Mouse (Mus musculus) granulocyte monocyte progenitor cell, adult 5-6 weeks (primary cell): ENCODE results near the gene Gm43518. TPM values are rescaled to one million over a fixed set of nuclear protein-coding genes. Genes with fewer than 3 reads are reported as not detected.

Experiments used
- ATAC-seq: replicated peaks from 2 replicates; pipeline ENCODE4 v1.8.0; 2016; ENCODE audit warnings: mild to moderate bottlenecking, moderate TSS enrichment, inconsistent platforms; ENCODE audit not compliant: poor library complexity, severe bottlenecking
- total RNA-seq, 2 experiments: library from RNA; stranded (forward) in 1 of 2; stranded (reverse) in 1 of 2; fragments of 200-712, 200-1000 nt in 1 of 2; fragments of >200 nt in 1 of 2; fragmentation: Nextera tagmentation in 1 of 2; gene quantifications; 2 replicates each; pipeline ENCODE4 v1.2.3; 2014 to 2017

Gm43518 gene
- total RNA-seq, 2 experiments from 2014 or later = not detected

DNA sequence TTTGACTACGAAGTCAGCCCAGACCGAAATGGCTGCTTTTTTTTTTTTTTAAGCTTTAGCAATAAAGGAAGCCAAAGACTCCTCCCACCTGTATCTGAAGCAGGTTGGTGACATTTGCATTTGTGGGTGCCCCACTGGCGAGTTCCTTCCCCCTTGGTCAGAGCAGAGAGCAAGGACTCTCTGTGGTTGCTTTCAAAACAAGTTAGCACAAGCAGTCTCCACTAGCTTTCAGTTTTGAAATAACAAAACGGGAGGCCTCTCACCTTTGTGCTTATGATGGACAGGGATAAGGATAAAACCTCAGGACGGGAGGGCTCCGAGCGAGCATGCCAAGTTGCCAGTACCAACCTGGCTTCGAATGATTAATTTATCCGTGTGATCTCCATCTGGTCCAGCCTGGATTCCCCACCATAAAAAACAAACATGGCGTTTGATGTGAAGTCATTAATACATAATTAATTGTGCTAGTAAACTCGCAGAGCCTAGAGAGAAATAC, 47.4 kb downstream of the Gm43518 start:
- ATAC-seq = peak; percentile 69

DNA sequence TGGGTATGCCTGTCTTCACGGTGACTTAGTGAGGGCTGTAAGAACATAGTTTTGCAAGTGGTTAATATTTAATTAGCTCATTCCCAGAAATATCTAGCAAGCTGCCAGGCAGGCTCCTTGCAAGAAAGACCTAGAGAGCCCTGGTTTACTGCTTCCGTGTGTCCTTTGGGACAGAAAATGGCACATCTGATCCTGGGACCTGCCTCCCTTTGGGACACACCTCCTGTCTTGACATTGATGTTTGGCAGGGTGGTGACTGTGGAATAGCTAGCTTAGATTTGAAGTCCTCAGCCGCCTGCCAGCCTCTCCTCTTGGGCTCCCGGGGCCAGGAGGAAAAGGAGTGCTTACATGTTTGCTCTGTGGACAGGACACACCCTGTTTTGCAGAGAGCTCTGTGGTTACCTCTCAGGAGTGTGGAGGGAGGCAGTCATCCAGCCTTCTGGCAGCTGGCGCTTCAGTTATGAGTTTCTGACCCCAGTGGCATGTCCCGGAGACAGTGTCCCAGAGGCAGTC, 48.5 kb downstream of the Gm43518 start:
- no peak for ATAC-seq

DNA sequence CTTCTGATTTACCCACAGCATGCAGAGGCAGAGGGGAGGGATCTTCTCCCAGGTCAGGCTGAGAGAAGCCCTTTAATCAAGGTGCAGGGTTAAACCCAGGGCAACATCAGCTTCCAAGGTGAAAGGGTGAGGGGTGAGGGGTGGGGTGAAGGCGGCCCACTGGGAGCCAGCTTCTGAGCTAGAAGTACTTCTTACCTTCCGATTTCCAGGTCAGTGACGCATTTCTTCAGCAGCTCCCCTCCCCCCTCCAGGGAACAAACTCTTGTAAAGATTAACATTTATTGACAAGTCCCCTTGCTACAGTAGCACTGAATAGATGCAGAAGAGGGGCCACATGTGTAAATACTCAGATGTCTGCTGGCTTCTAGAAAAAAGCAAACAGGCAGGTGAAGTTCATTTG, 50.0 kb downstream of the Gm43518 start:
- ATAC-seq = no peak

DNA sequence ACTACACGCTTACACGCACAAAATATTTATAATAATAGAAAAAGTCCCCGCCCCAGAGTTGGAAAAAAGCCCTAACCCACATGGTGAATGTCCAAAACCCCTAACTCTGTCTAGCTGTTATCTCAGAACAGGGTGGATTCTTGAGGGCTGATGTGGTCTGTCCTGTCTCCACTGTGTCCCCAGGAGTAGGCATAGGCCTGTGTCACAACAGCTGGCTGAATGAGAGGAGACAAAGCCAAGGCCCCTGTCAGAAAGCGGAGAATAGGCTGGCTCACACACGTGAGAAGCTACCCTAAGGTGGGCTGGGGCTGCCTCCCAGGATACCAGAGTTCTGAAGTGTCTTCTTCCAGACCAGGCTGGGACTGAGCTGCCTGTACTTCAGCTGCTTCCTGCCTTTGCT, 50.9 kb downstream of the Gm43518 start:
- no peak for ATAC-seq

DNA sequence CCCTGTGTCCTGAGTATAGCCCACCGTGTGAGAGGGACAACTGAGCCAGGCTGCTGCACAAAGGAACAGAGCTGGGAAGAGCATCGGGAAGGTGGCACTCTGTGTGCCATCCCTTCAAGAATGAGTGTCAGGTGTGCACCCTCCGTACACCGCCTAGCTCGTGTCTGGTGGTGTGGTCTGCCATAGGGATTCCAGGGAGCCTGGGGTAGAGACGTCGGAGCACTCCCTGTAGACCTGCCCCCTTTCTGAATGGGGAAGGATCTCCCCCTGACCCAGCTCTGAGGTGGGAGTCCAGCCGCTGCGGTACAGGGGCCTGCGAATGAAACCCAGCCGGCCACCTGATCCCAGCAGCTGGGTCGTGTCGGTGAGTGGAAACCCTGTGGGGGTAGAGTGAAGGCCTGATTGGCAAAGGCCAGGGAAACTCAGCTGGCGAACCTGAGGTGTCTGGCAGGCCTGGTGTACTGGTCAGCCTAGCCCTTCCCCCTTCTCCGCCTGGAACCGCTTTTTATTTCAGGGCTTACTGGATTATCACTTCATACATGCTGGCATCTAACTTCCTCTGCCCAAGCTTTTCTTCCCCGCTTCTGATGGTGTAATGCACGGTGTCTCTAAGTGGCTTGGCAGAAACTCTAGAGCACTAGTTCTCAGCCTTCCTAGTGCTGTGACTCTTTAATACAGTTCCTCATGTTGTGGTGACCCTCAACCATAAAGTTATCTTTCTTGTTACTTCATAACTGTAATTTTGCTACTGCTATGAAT, 52.2 kb downstream of the Gm43518 start:
- peak; percentile 59 for ATAC-seq

DNA sequence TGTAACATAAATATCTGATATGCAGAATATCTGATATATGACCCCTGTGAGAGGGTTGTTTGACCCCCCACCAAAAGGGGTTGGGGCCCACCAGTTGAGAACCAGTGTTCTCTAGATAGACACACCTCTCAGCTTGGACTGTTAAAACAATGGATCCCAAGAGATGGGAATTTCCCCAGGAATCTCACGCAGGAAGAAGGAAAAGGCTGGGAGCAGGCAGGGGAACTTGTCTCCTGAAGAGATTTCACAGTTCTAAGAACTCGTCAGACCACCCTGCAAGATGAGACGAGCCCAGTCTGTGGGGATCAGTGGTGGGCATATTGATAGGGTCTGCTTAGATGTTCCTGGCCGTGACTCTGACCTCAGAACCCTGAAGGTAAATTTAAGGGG, 52.8 kb downstream of the Gm43518 start:
- no peak for ATAC-seq

DNA sequence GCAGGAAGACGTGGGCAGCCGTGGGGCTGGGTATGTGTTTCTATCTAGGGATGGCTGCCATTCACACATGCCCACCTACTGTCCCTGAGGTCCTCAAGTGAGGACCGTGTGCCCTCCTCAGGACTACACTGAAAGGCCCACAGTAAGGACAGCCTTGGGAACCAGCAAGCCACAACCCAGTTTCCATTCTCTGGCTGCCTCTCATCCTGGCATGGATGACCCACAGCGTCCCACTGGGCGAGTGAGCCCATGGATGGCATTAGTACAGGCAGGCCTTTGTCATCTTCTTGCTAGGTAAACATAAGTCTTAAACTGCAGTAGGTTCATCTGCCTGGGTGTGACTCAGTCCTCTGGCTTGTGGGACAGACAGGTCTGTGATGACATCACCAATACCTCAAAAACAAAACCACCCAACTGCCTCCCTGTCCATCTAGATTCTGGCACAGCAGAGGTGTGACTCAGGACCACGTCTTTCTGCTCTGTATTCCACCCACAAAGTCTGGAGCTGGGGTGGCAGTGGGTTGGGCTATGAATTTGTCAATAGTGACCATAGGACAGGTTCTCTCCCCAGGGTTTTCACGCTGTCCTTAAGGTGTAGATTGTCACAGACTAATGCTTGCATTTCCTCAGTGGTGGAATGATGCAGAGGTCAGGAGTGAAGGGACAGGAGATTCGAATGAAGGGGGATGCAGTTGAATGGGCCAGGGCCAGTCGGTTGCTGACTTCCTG, 53.5 kb downstream of the Gm43518 start:
- peak; percentile 32; the same call in 1 of the 2 replicates for ATAC-seq

DNA sequence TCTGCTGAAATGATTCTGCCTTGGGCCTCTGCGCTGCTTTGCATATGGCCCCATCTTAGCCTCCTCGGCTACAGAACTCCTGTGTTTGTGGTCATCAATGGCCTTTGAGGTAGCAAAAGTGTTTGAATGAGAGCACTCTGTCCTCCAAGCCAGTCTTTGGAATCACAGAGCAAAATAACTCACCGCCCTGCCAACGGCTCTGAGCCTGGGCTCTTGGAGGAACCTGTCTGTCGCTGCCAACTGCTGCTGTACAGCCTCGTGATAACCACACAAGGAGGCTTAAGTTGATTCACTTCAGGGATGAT, 54.0 kb downstream of the Gm43518 start:
- ATAC-seq = no peak; the same call in 1 of the 2 replicates

DNA sequence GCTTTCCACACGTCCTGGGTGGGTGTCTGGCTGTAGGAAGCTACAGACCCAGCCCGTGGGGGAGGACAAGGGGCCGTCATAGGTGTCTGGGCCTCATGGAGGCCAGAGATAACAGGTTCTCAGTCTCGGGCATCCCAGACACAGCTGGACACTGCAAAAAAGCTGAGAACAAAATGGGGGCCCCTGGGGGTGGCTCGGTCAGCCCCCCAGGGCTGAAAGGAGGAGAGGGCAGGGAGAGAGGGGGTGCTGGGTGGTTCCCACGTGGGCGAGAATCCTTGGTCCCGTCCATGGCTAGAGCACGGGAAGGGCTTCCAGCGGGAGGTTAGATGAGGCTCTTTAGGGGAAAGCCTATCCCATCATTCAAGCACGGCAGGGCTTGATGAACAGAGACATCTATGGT, 55.6 kb downstream of the Gm43518 start:
- no peak for ATAC-seq

DNA sequence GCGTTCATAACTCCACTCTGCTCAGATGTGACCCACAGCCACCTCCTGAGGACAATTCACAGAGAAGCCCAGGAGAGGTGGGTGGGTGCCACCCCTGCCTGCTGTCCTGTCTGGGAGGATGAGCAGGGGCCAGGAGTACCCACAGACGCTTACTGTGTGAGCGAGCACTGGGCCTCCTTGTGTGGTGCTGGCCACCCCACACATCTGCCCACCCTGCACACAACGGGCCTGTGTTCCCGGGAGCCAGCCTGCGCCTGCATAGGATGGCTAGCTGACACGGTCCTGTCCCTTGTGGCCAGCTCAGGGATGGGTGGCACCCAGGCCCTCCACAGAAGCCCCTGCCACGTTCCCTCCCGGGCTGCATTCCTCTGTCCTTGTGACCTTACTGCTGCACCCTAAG, 58.2 kb downstream of the Gm43518 start:
- no peak for ATAC-seq

DNA sequence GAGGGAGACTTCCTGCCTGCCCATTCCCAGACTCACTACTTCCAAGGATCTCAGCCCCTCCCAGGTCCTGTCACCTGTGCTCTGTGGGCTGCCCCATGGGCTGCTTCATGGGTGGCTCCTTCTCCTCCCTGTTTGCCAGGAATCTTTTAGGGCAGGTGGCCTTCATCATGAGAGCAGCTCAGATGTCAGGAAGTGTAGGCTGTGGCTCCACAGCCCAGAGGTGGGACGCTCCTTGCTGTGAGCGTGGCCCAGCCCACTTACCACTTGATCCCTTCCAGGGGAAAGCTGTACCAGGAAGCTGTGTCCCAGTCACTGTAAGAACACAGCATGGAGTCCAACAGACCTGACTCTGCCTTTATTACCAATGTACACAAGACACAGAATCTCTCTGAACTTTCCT, 59.7 kb downstream of the Gm43518 start:
- no peak for ATAC-seq

DNA sequence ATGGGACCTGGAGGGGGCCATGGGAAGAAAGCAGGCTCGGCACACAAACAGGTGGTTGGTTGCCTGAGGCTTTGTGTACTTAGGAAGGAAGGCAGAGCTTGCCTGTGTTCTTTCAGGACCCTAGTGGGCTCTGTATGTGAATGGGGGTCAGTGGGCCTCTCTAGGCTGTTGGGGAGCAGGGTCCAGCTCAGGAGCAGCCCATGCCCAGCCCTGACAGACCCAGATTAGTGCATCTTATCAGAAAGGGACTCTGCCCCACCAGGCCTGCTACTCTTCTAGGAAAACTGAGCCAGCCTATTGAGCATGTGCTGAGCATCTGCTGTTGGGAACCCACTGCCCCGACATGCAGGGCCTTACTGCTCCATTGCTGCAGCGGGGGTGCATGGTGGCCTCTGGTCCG, 60.3 kb downstream of the Gm43518 start:
- no peak for ATAC-seq

Other genes with a start within 250 kb of the Gm43518 start
- 41.7 and 56.0 TPM in 2 replicates for gene Clip1, start 242.8 kb upstream of the Gm43518 start, total RNA-seq (2014; fragmentation: Nextera tagmentation)
- 63.4 and 65.9 TPM in 2 replicates for gene Clip1, start 242.8 kb upstream of the Gm43518 start, total RNA-seq (2017)
- 53.7 and 66.1 TPM in 2 replicates for gene Zcchc8, start 206.3 kb upstream of the Gm43518 start, total RNA-seq (2014; fragmentation: Nextera tagmentation)
- 53.5 and 80.9 TPM in 2 replicates for gene Zcchc8, start 206.3 kb upstream of the Gm43518 start, total RNA-seq (2017)
- gene Rsrc2, start 178.0 kb upstream of the Gm43518 start, total RNA-seq (2014; fragmentation: Nextera tagmentation) = 118 TPM in 2 replicates
- gene Rsrc2, start 178.0 kb upstream of the Gm43518 start, total RNA-seq (2017) = 171 and 227 TPM in 2 replicates
- 63.0 and 74.9 TPM in 2 replicates for gene Kntc1, start 177.7 kb upstream of the Gm43518 start, total RNA-seq (2014; fragmentation: Nextera tagmentation)
- gene Kntc1, start 177.7 kb upstream of the Gm43518 start, total RNA-seq (2017) = 43.6 and 73.8 TPM in 2 replicates
- not detected in 2 replicates for gene Hcar2, start 61.9 kb upstream of the Gm43518 start, total RNA-seq (2014; fragmentation: Nextera tagmentation)
- gene Hcar2, start 61.9 kb upstream of the Gm43518 start, total RNA-seq (2017) = 2.7 and 5.4 TPM in 2 replicates
- gene Hcar1, start 47.4 kb upstream of the Gm43518 start, total RNA-seq (2014; fragmentation: Nextera tagmentation) = not detected in 2 replicates
- not detected in 2 replicates for gene Hcar1, start 47.4 kb upstream of the Gm43518 start, total RNA-seq (2017)
- 67.5 and 72.9 TPM in 2 replicates for gene Denr, start 20.2 kb upstream of the Gm43518 start, total RNA-seq (2014; fragmentation: Nextera tagmentation)
- 76.4 and 100.0 TPM in 2 replicates for gene Denr, start 20.2 kb upstream of the Gm43518 start, total RNA-seq (2017)
- 0.34 and 2.6 TPM in 2 replicates for gene Ccdc62, start 3.3 kb downstream of the Gm43518 start, total RNA-seq (2014; fragmentation: Nextera tagmentation)
- gene Ccdc62, start 3.3 kb downstream of the Gm43518 start, total RNA-seq (2017) = 0.10 and 5.3 TPM in 2 replicates
- 11.5 and 39.3 TPM in 2 replicates for gene Hip1r, start 46.2 kb downstream of the Gm43518 start, total RNA-seq (2014; fragmentation: Nextera tagmentation)
- gene Hip1r, start 46.2 kb downstream of the Gm43518 start, total RNA-seq (2017) = 10.1 and 16.9 TPM in 2 replicates
- 7.6 and 11.1 TPM in 2 replicates for gene Vps37b, start 104.9 kb downstream of the Gm43518 start, total RNA-seq (2014; fragmentation: Nextera tagmentation)
- 9.5 and 11.6 TPM in 2 replicates for gene Vps37b, start 104.9 kb downstream of the Gm43518 start, total RNA-seq (2017)
- 0.71 and 0.96 TPM in 2 replicates for gene Abcb9, start 168.4 kb downstream of the Gm43518 start, total RNA-seq (2014; fragmentation: Nextera tagmentation)
- gene Abcb9, start 168.4 kb downstream of the Gm43518 start, total RNA-seq (2017) = 0.73 and 2.7 TPM in 2 replicates
- 8.9 and 12.1 TPM in 2 replicates for gene Ogfod2, start 184.9 kb downstream of the Gm43518 start, total RNA-seq (2014; fragmentation: Nextera tagmentation)
- 14.9 and 18.6 TPM in 2 replicates for gene Ogfod2, start 184.9 kb downstream of the Gm43518 start, total RNA-seq (2017)
- 65.3 and 89.4 TPM in 2 replicates for gene Arl6ip4, start 188.7 kb downstream of the Gm43518 start, total RNA-seq (2014; fragmentation: Nextera tagmentation)
- 89.7 and 99.8 TPM in 2 replicates for gene Arl6ip4, start 188.7 kb downstream of the Gm43518 start, total RNA-seq (2017)